Mouse (Mus musculus): ENCODE data around the gene Aarsd1.

GRCm38 (mm10) chr11:101433396-101433795, 16.0 kb upstream of the Aarsd1 start:
- TF ChIP-seq CTCF (conservative IDR thresholded peaks at IDR 0.05; ENCODE audit: insufficient read depth, insufficient read length, low read depth, low read length): no peak
- TF ChIP-seq POLR2A (IDR thresholded peaks at IDR 0.05; ENCODE audit: low read depth, low read length): no peak
